Mouse (Mus musculus) limb, embryonic 11.5 days (tissue): ENCODE results near the gene Chd3. TPM values are rescaled to one million over a fixed set of nuclear protein-coding genes. Genes with fewer than 3 reads are reported as not detected.

Experiments used
- ATAC-seq: fragments of 200-750 bp; cut with Nextera tagmentation; 2 replicates; pipeline ENCODE4 v1.8.0; 2017; ENCODE audit warnings: low read depth; ENCODE audit not compliant: insufficient number of reproducible peaks, low FRiP score, low TSS enrichment
- DNase-seq: peaks from one replicate; pipeline ENCODE4 v3.0.0-alpha.2; 2015; ENCODE audit warnings: low spot score
- H3K27ac ChIP-seq: fragments of 300-500 bp; sonication (generic); replicated peaks from 2 replicates; pipeline ENCODE4 v1.5.1; 2014; ENCODE audit warnings: low read depth, mild to moderate bottlenecking, low read length
- H3K27me3 ChIP-seq: fragments of 300-500 bp; sonication (generic); 2 replicates; pipeline ENCODE4 v1.6.1; 2014; ENCODE audit warnings: mild to moderate bottlenecking, low read length, mixed read lengths; ENCODE audit not compliant: control insufficient read depth, insufficient read depth
- H3K36me3 ChIP-seq: fragments of 300-500 bp; sonication (generic); 2 replicates; pipeline ENCODE4 v1.6.1; 2014; ENCODE audit warnings: mild to moderate bottlenecking, low read length, moderate library complexity, mixed read lengths; ENCODE audit not compliant: control insufficient read depth, insufficient read depth
- H3K4me1 ChIP-seq: fragments of 300-500 bp; sonication (generic); 2 replicates; pipeline ENCODE4 v1.6.1; 2014; ENCODE audit warnings: low read length, mixed read lengths; ENCODE audit not compliant: control insufficient read depth, insufficient read depth
- H3K4me2 ChIP-seq: fragments of 300-500 bp; sonication (generic); 2 replicates; pipeline ENCODE4 v1.6.1; 2014; ENCODE audit warnings: low read depth, mild to moderate bottlenecking, moderate library complexity; ENCODE audit not compliant: severe bottlenecking
- H3K4me3 ChIP-seq: fragments of 300-500 bp; sonication (generic); 2 replicates; pipeline ENCODE4 v1.5.1; 2014; ENCODE audit warnings: low read depth, low read length
- H3K9ac ChIP-seq: fragments of 300-500 bp; sonication (generic); 2 replicates; pipeline ENCODE4 v1.6.1; 2014; ENCODE audit warnings: mild to moderate bottlenecking, low read length
- H3K9me3 ChIP-seq: fragments of 300-500 bp; sonication (generic); 2 replicates; pipeline ENCODE4 v1.6.1; 2016; ENCODE audit warnings: low read length; ENCODE audit not compliant: control insufficient read depth
- WGBS: fragments of 180-500 bp; shearing (Covaris S2); extraction: QIAGEN DNeasy Blood & Tissue Kit; methylation state at CpG from one replicate; pipeline ENCODE4 v1.1.7; 2014; 5-methylcytosine and 5-hydroxymethylcytosine counted together
- polyA plus RNA-seq: library from polyadenylated mRNA; unstranded; fragments of >200 nt; fragmentation: Nextera tagmentation; extraction: Ambion mirVana; gene quantifications from 2 replicates; pipeline ENCODE4 v1.2.1, GENCODE M21; 2014

Gene Chd3
- polyA plus RNA-seq, 1 experiment from 2014 or later, result 58.6 TPM

GRCm38 (mm10) chr11:69366855-69367615, 2.2 kb downstream of the Chd3 start:
- H3K4me1 ChIP-seq, result peaks cover 30% of the 10 kb centered on the region
- peak overlapping the region; percentile 99 for H3K27ac ChIP-seq
- peak; percentile 74 for DNase-seq
- no peak; the same call in 1 of the 2 replicates for ATAC-seq
- H3K9me3 ChIP-seq, result no peaks in the 10 kb centered on the region
- peak overlapping the region; percentile 87 for H3K4me3 ChIP-seq
- WGBS, result under 1% methylated on average over 22 of the region's 22 CpGs
- H3K4me2 ChIP-seq, result peak overlapping the region; percentile 94
- no peaks in the 10 kb centered on the region for H3K27me3 ChIP-seq
- H3K9ac ChIP-seq, result peak overlapping the region; percentile 99
- peaks cover 7% of the 10 kb centered on the region; the same call in 1 of the 2 replicates for H3K36me3 ChIP-seq

- peak overlapping the region; percentile 87 for H3K4me3 ChIP-seq
- WGBS, result under 1% methylated on average over 26 of the region's 26 CpGs
- peak overlapping the region; percentile 99 for H3K27ac ChIP-seq
- no peaks in the 10 kb centered on the region for H3K9me3 ChIP-seq
- ATAC-seq (peak; percentile 90), DNase-seq (peak; percentile 94)
- H3K36me3 ChIP-seq, result peaks cover 7% of the 10 kb centered on the region; the same call in 1 of the 2 replicates
- peaks cover 26% of the 10 kb centered on the region for H3K4me1 ChIP-seq
- H3K9ac ChIP-seq, result peak overlapping the region; percentile 61
- H3K4me2 ChIP-seq, result peak overlapping the region; percentile 94
- H3K27me3 ChIP-seq, result no peaks in the 10 kb centered on the region
Observed at GRCm38 (mm10) chr11:69366157-69366854, 2.9 kb downstream of the Chd3 start.

- H3K9me3 ChIP-seq, result no peaks in the 10 kb centered on the region
- peaks cover 23% of the 10 kb centered on the region for H3K4me1 ChIP-seq
- H3K27me3 ChIP-seq, result no peaks in the 10 kb centered on the region
- ATAC-seq, result no peak
- WGBS, result 18% methylated on average over 6 of the region's 6 CpGs
- H3K27ac ChIP-seq, result peak overlapping the region; percentile 97
- DNase-seq, result no peak
- peak overlapping the region; percentile 87 for H3K4me3 ChIP-seq
- H3K9ac ChIP-seq, result peak overlapping the region; percentile 61
- peak overlapping the region; percentile 94 for H3K4me2 ChIP-seq
- H3K36me3 ChIP-seq, result peaks cover 10% of the 10 kb centered on the region
Observed at GRCm38 (mm10) chr11:69365722-69366121, 3.5 kb downstream of the Chd3 start.

GRCm38 (mm10) chr11:69364910-69365309, 4.3 kb downstream of the Chd3 start:
- H3K4me1 ChIP-seq, result peaks cover 23% of the 10 kb centered on the region
- 5% methylated on average over 6 of the region's 6 CpGs for WGBS

GRCm38 (mm10) chr11:69364376-69364775, 4.8 kb downstream of the Chd3 start:
- no peak for DNase-seq
- Histone ChIP-seq H3K27me3 (no peaks in the 10 kb centered on the region), H3K4me3 (no peak overlapping the region), H3K27ac (no peak overlapping the region; the same call in 1 of the 2 replicates), H3K4me1 (peaks cover 23% of the 10 kb centered on the region), H3K9me3 (no peaks in the 10 kb centered on the region), H3K9ac (peak overlapping the region; percentile 40; the same call in 1 of the 2 replicates), H3K4me2 (peak overlapping the region; percentile 15), H3K36me3 (peaks cover 22% of the 10 kb centered on the region)
- no peak for ATAC-seq
- 58% methylated on average over 8 of the region's 8 CpGs for WGBS

More at GRCm38 (mm10) chr11:69364910-69365309, 4.3 kb downstream of the Chd3 start:
- Histone ChIP-seq H3K27ac (peak overlapping the region; percentile 97), H3K27me3 (no peaks in the 10 kb centered on the region), H3K4me2 (peak overlapping the region; percentile 94), H3K4me3 (peak overlapping the region; percentile 87), H3K36me3 (peaks cover 17% of the 10 kb centered on the region), H3K9me3 (no peaks in the 10 kb centered on the region), H3K9ac (peak overlapping the region; percentile 61)
- no peak for ATAC-seq
- peak; percentile 67 for DNase-seq

- H3K4me1 ChIP-seq, result peaks cover 21% of the 10 kb centered on the region
- H3K27me3 ChIP-seq, result no peaks in the 10 kb centered on the region
- 45% methylated on average over 2 of the region's 2 CpGs for WGBS
- H3K27ac ChIP-seq, result no peak overlapping the region
- DNase-seq (no peak), ATAC-seq (no peak)
- no peaks in the 10 kb centered on the region for H3K9me3 ChIP-seq
- no peak overlapping the region for H3K9ac ChIP-seq
- no peak overlapping the region for H3K4me2 ChIP-seq
- H3K36me3 ChIP-seq, result peaks cover 29% of the 10 kb centered on the region
- H3K4me3 ChIP-seq, result no peak overlapping the region
Observed at GRCm38 (mm10) chr11:69362479-69362878, 6.7 kb downstream of the Chd3 start.

GRCm38 (mm10) chr11:69362021-69362420, 7.2 kb downstream of the Chd3 start:
- Histone ChIP-seq H3K9ac (no peak overlapping the region), H3K9me3 (no peaks in the 10 kb centered on the region), H3K4me1 (peaks cover 21% of the 10 kb centered on the region), H3K4me2 (no peak overlapping the region), H3K27ac (no peak overlapping the region), H3K4me3 (no peak overlapping the region), H3K27me3 (no peaks in the 10 kb centered on the region), H3K36me3 (peaks cover 31% of the 10 kb centered on the region)
- 60% methylated on average over 7 of the region's 7 CpGs for WGBS
- ATAC-seq, result no peak
- no peak for DNase-seq

- Histone ChIP-seq H3K9me3 (no peaks in the 10 kb centered on the region), H3K4me3 (no peak overlapping the region), H3K36me3 (peaks cover 39% of the 10 kb centered on the region), H3K4me1 (no peaks in the 10 kb centered on the region), H3K4me2 (no peak overlapping the region), H3K27ac (no peak overlapping the region), H3K27me3 (no peaks in the 10 kb centered on the region), H3K9ac (no peak overlapping the region)
- DNase-seq (no peak), ATAC-seq (no peak)
- 91% methylated on average over 12 of the region's 12 CpGs for WGBS
Observed at GRCm38 (mm10) chr11:69357690-69358089, 11.5 kb downstream of the Chd3 start.
